Mouse (Mus musculus) thymus, adult 2 months (tissue): ENCODE data around the gene Cenpx. TPM values are rescaled to one million over a fixed set of nuclear protein-coding genes. Genes with fewer than 3 reads are reported as not detected.
"Not testable (repeated sequence)": the region's sequence is repeated elsewhere in the genome, so short reads cannot be mapped to it uniquely, and the experiment has no call there.

Source experiments
- DNase-seq: peaks from one replicate; pipeline ENCODE4 v3.0.0; 2021
- H3K27ac ChIP-seq: fragments of 200-500 bp; 2 replicates; pipeline ENCODE4 v1.5.1; 2012; ENCODE audit warnings: low read length, control low read depth; ENCODE audit not compliant: control insufficient read depth, insufficient read depth
- H3K27me3 ChIP-seq: fragments of 200-500 bp; 2 replicates; pipeline ENCODE4 v1.6.1; 2012; ENCODE audit warnings: mild to moderate bottlenecking, low read length, moderate library complexity, mixed read lengths; ENCODE audit not compliant: control insufficient read depth, insufficient read depth
- H3K36me3 ChIP-seq: fragments of 200-500 bp; 2 replicates; pipeline ENCODE4 v1.6.1; 2012; ENCODE audit warnings: mild to moderate bottlenecking, low read length, moderate library complexity; ENCODE audit not compliant: control insufficient read depth, insufficient read depth
- H3K4me1 ChIP-seq: fragments of 200-500 bp; replicated peaks from 2 replicates; pipeline ENCODE4 v1.6.1; 2012; ENCODE audit warnings: low read length; ENCODE audit not compliant: control insufficient read depth, insufficient read depth
- H3K4me3 ChIP-seq: fragments of 200-500 bp; 2 replicates; pipeline ENCODE4 v1.5.1; 2012; ENCODE audit warnings: mild to moderate bottlenecking, low read length, control low read depth, moderate library complexity; ENCODE audit not compliant: control insufficient read depth, insufficient read depth
- CTCF ChIP-seq: fragments of 200-500 bp; IDR thresholded peaks from 2 replicates; pipeline ENCODE4 v1.5.1; 2012; ENCODE audit warnings: mild to moderate bottlenecking, control low read depth, low read length, moderate library complexity, borderline replicate concordance; ENCODE audit not compliant: control insufficient read depth, poor library complexity, insufficient read depth; ENCODE audit errors: extremely low read depth
- POLR2A ChIP-seq: fragments of 200-500 bp; IDR thresholded peaks from 2 replicates; pipeline ENCODE4 v1.6.1; 2012; ENCODE audit warnings: mild to moderate bottlenecking, low read length, control low read depth, moderate library complexity; ENCODE audit not compliant: control insufficient read depth, poor library complexity, insufficient read depth; ENCODE audit errors: extremely low read depth
- WGBS: fragments of 180-500 bp; shearing (Covaris S2); methylation state at CpG from one replicate; pipeline ENCODE4 v1.1.7; 2018; 5-methylcytosine and 5-hydroxymethylcytosine counted together
- polyA plus RNA-seq: library from polyadenylated mRNA; depleted of rRNA; stranded (reverse); fragments of >200 nt; gene quantifications from 2 replicates; pipeline ENCODE4 v1.2.3, GENCODE M21; 2012

The Cenpx gene
- polyA plus RNA-seq, 1 experiment, result 112 TPM

GRCm38 (mm10) chr11:120730331-120730870, 16.9 kb upstream of the Cenpx start:
- TF ChIP-seq CTCF (no peak), POLR2A (no peak)
- no peak overlapping the region for H3K27ac ChIP-seq
- no peaks in the 10 kb centered on the region; the same call in 1 of the 2 replicates for H3K27me3 ChIP-seq
- H3K4me1 ChIP-seq, result peaks cover 9% of the 10 kb centered on the region
- no peak for DNase-seq
- no peaks in the 10 kb centered on the region for H3K36me3 ChIP-seq
- WGBS, result 97% methylated on average over 10 of the region's 10 CpGs
- H3K4me3 ChIP-seq, result no peak overlapping the region

DNA sequence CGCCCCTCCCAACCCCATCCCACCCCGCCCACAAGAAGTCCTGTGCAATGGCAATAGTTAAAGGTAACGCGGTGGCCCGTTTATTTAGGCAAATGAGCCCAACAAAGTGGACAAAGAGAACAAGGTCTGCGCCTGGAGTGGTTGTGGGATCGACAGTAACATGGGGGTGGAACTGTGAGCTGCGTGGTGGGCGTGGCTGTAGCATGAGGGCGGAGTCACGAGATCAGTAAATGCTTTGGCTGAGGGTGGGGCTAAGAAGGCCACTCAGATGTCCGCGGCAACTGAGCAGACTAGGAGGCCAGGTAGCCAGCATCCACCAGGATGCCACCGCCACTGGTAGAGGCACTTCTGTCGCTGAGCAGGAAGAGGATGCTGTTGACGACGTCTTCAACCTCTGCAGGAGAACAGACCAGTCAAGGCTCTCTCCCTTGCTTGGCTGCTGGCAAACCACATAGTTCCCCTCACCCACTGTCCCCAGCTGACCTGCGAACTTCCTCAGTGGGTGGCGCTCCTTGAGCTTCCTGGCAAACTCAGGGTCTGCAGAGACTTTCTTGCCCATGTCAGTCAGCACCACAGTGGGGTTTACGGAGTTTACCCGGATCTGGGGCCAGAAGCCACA, 16.0 kb upstream of the Cenpx start:
- not testable (repeated sequence) for H3K27me3 ChIP-seq, DNase-seq, H3K4me1 ChIP-seq, H3K27ac ChIP-seq, H3K4me3 ChIP-seq, H3K36me3 ChIP-seq
- WGBS, result 8% methylated on average over 17 of the region's 21 CpGs

- TF ChIP-seq POLR2A, result no peak
- peaks cover 9% of the 10 kb centered on the region for H3K4me1 ChIP-seq
- H3K4me3 ChIP-seq, result no peak overlapping the region
- H3K27ac ChIP-seq, result no peak overlapping the region
- H3K36me3 ChIP-seq, result no peaks in the 10 kb centered on the region
- no peak for DNase-seq
- no peaks in the 10 kb centered on the region; the same call in 1 of the 2 replicates for H3K27me3 ChIP-seq
- 91% methylated on average over 11 of the region's 11 CpGs for WGBS
Measured at GRCm38 (mm10) chr11:120728530-120729240, 15.1 kb upstream of the Cenpx start.

- peaks cover 9% of the 10 kb centered on the region for H3K4me1 ChIP-seq
- DNase-seq, result no peak
- H3K36me3 ChIP-seq, result no peaks in the 10 kb centered on the region
- no peak overlapping the region for H3K4me3 ChIP-seq
- H3K27me3 ChIP-seq, result no peaks in the 10 kb centered on the region; the same call in 1 of the 2 replicates
- TF ChIP-seq CTCF (no peak), POLR2A (no peak)
- no peak overlapping the region for H3K27ac ChIP-seq
- WGBS, result 66% methylated on average over 12 of the region's 12 CpGs
Measured at GRCm38 (mm10) chr11:120727564-120727963, 14.0 kb upstream of the Cenpx start.

DNA sequence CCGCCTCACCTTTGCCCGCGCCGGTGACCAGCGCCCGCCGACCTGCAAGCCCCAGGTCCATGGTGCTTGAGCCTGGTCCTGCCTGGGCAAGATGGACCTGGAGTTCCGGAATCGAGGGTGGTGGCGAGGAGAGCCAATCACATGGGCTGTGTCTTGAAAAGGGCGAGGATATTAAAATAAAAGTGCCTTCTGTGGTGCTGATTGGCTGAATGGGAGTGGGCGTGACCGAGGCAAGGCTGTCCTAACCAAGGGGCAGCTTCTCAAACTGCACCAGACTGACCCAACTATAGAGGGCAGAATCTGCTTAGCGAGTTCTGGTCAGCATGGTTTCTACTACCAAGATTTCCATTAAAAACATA, 13.6 kb upstream of the Cenpx start, which contains the start of gene Dcxr:
Gene Dcxr, minus strand, starts transcription at position 113 of the 359 bp plus-strand sequence.
- Histone ChIP-seq H3K27me3 (no peaks in the 10 kb centered on the region; the same call in 1 of the 2 replicates), H3K4me1 (peaks cover 10% of the 10 kb centered on the region), H3K27ac (no peak within 1 kb of the TSS), H3K4me3 (peak within 1 kb of the TSS; percentile 53), H3K36me3 (no peaks in the 10 kb centered on the region)
- no peak for DNase-seq
- TF ChIP-seq CTCF, result no peak
- no peak for TF ChIP-seq POLR2A
- under 1% methylated on average over 14 of the region's 14 CpGs for WGBS

- Histone ChIP-seq H3K4me1 (peaks cover 17% of the 10 kb centered on the region), H3K36me3 (no peaks in the 10 kb centered on the region), H3K4me3 (peak overlapping the region; percentile 53), H3K27me3 (no peaks in the 10 kb centered on the region; the same call in 1 of the 2 replicates), H3K27ac (no peak overlapping the region)
- DNase-seq, result no peak
- TF ChIP-seq CTCF (no peak), POLR2A (no peak)
- WGBS, result 34% methylated on average over 34 of the region's 36 CpGs
Measured at GRCm38 (mm10) chr11:120726243-120727168, 13.0 kb upstream of the Cenpx start.
